In the genomic region with DNA sequence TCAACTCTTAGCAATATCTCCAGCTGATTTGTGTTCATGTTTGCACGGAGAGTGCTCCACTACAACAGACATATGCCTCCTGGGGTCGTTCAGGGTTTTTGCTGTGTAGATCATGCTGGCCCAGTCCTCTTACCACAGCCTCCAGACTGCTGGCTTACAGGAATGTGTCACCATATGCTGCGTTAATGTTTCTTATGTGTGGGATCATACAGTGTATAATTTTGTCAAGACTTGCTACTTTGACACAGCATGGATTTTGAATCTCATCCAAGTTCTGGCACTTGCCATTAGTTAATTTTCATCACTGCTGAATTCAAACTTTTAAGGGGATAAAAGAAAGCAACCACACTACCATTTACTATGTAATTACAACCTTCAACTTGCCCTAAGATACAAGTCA, we compare ENCODE assay signal across 8 mouse cellular contexts. TPM values are rescaled to one million over a fixed set of nuclear protein-coding genes. Genes with fewer than 3 reads are reported as not detected.
DNase-seq lines count a peak whose midpoint lies in the region; ATAC-seq and TF ChIP-seq lines count a peak whose summit lies in the region.

No protein-coding gene starts in this region.

- TF ChIP-seq POLR2A in kidney, adult 2 months (IDR thresholded peaks at IDR 0.05; ENCODE audit: low read depth, low read length) = no peak
- no peak for TF ChIP-seq POLR2A in brain, embryonic 14.5 days (IDR thresholded peaks at IDR 0.05; ENCODE audit: borderline replicate concordance, extremely low read depth, insufficient read depth, insufficient read length, poor library complexity, severe bottlenecking)

- H3K27ac ChIP-seq in kidney, adult 2 months (ENCODE audit: insufficient read depth, low read depth, low read length) = no peak overlapping the region
- H3K27ac ChIP-seq in hindbrain, embryonic 11.5 days (ENCODE audit: low read depth, low read length) = no peak overlapping the region
- H3K27ac ChIP-seq in midbrain, embryonic 12.5 days (replicated peaks) = 0 out of 2 replicates have a peak overlapping the region, but pooled peaks have one; percentile 52

- peaks cover 2% of the 10 kb centered on the region; the same call in 1 of the 2 replicates for H3K36me3 ChIP-seq in kidney, adult 2 months (ENCODE audit: control insufficient read depth, insufficient read depth, low read length)
- no peaks in the 10 kb centered on the region for H3K36me3 ChIP-seq in hindbrain, embryonic 11.5 days (ENCODE audit: control insufficient read depth, insufficient read depth, low read length)
- H3K36me3 ChIP-seq in midbrain, embryonic 12.5 days = peaks cover 3% of the 10 kb centered on the region

- H3K27me3 ChIP-seq in kidney, adult 2 months (replicated peaks; ENCODE audit: control insufficient read depth, insufficient read depth, low read length) = no peaks in the 10 kb centered on the region
- H3K27me3 ChIP-seq in hindbrain, embryonic 11.5 days (ENCODE audit: control insufficient read depth, insufficient read depth, low read length) = no peaks in the 10 kb centered on the region
- no peaks in the 10 kb centered on the region for H3K27me3 ChIP-seq in midbrain, embryonic 12.5 days

- peak overlapping the region; percentile 54 for H3K4me2 ChIP-seq in hindbrain, embryonic 11.5 days (replicated peaks; ENCODE audit: low read depth, low read length)
- peak overlapping the region; percentile 63 for H3K4me2 ChIP-seq in midbrain, embryonic 12.5 days (replicated peaks)

- H3K4me1 ChIP-seq in kidney, adult 2 months (ENCODE audit: control insufficient read depth, insufficient read depth, low read length) = peaks cover 4% of the 10 kb centered on the region; the same call in 1 of the 2 replicates
- no peaks in the 10 kb centered on the region for H3K4me1 ChIP-seq in hindbrain, embryonic 11.5 days (replicated peaks; ENCODE audit: control insufficient read depth, insufficient read depth, low read length)
- peaks cover 20% of the 10 kb centered on the region for H3K4me1 ChIP-seq in midbrain, embryonic 12.5 days

- WGBS in kidney, adult 2 months = 55% methylated on average over 3 of the region's 3 CpGs
- 62% methylated on average over 3 of the region's 3 CpGs for WGBS in hindbrain, embryonic 11.5 days
- WGBS in midbrain, embryonic 12.5 days = 67% methylated on average over 3 of the region's 3 CpGs

- DNase-seq in kidney, adult 2 months = no peak
- no peak for DNase-seq in kidney, postnatal 10 days
- DNase-seq in brain, embryonic 14.5 days (ENCODE audit: low read depth) = peak; percentile 65
- no peak for DNase-seq in hindbrain, embryonic 11.5 days (ENCODE audit: low spot score)
- DNase-seq in yolk sac, embryonic 10.5 days (ENCODE audit: low spot score) = no peak
- DNase-seq in left cerebral cortex, adult 11 months (ENCODE audit: low spot score) = no peak
- DNase-seq in testis, postnatal 14 days (ENCODE audit: low spot score) = no peak

- no peak overlapping the region for H3K9ac ChIP-seq in hindbrain, embryonic 11.5 days (ENCODE audit: low read depth, low read length)
- H3K9ac ChIP-seq in midbrain, embryonic 12.5 days (replicated peaks) = peak overlapping the region; percentile 32; the same call in 1 of the 2 replicates

- no peaks in the 10 kb centered on the region for H3K9me3 ChIP-seq in hindbrain, embryonic 11.5 days (ENCODE audit: control insufficient read depth, low read length)
- H3K9me3 ChIP-seq in midbrain, embryonic 12.5 days = no peaks in the 10 kb centered on the region

- ATAC-seq in hindbrain, embryonic 11.5 days (ENCODE audit: low FRiP score) = no peak
- no peak for ATAC-seq in midbrain, embryonic 12.5 days (ENCODE audit: low FRiP score, low read depth)

- H3K4me3 ChIP-seq in kidney, adult 2 months (ENCODE audit: insufficient read depth, low read depth, low read length) = peak overlapping the region; percentile 45; the same call in 1 of the 2 replicates
- H3K4me3 ChIP-seq in hindbrain, embryonic 11.5 days (ENCODE audit: low read depth, low read length) = peak overlapping the region; percentile 61
- peak overlapping the region; percentile 90 for H3K4me3 ChIP-seq in midbrain, embryonic 12.5 days

- no peak for TF ChIP-seq CTCF in kidney, adult 2 months (conservative IDR thresholded peaks at IDR 0.05; ENCODE audit: insufficient read depth, insufficient read length, low read depth, low read length)
- TF ChIP-seq CTCF in brain, embryonic 14.5 days (IDR thresholded peaks at IDR 0.05; ENCODE audit: borderline replicate concordance, extremely low read depth, insufficient read depth, insufficient read length) = no peak

RNA-seq across cellular contexts. Expression of a gene that starts 0.7 kb away (rescaled TPM):
- polyA plus RNA-seq in kidney, adult 2 months (2012; rRNA removed) = 13.6 and 16.2 TPM in 2 replicates
- polyA plus RNA-seq in brain, embryonic 14.5 days (2012; rRNA removed) = 61.6 and 67.7 TPM in 2 replicates
- 45.2 and 46.3 TPM in 2 replicates for polyA plus RNA-seq in hindbrain, embryonic 11.5 days (2014; fragmentation: Nextera tagmentation; extraction: Ambion mirVana)
- 51.4 and 55.8 TPM in 2 replicates for polyA plus RNA-seq in midbrain, embryonic 12.5 days (2016; fragmentation: Nextera tagmentation; extraction: Ambion mirVana)

RNA-seq across cellular contexts. Expression of a gene that starts 12.1 kb away (rescaled TPM):
- 0.35 and 0.41 TPM in 2 replicates for polyA plus RNA-seq in kidney, adult 2 months (2012; rRNA removed)
- polyA plus RNA-seq in brain, embryonic 14.5 days (2012; rRNA removed) = 7.1 and 7.5 TPM in 2 replicates
- 5.9 and 6.1 TPM in 2 replicates for polyA plus RNA-seq in hindbrain, embryonic 11.5 days (2014; fragmentation: Nextera tagmentation; extraction: Ambion mirVana)
- polyA plus RNA-seq in midbrain, embryonic 12.5 days (2016; fragmentation: Nextera tagmentation; extraction: Ambion mirVana) = 6.0 and 6.4 TPM in 2 replicates
